Mouse (Mus musculus) frontal cortex, postnatal 10 days (tissue): ENCODE measurements around the gene Relch.
A peak's percentile ranks its signal among the peaks of the same experiment; 100 is the strongest.
"Not testable (repeated sequence)": the region's sequence is repeated elsewhere in the genome, so short reads cannot be mapped to it uniquely, and the experiment has no call there.

Experiments
- DNase-seq, 2 experiments: peaks; one replicate each; pipeline ENCODE4 v3.0.0; 2022; ENCODE audit warnings: low spot score in 2 of 2, mixed read lengths in 1 of 2

The Relch gene

DNA sequence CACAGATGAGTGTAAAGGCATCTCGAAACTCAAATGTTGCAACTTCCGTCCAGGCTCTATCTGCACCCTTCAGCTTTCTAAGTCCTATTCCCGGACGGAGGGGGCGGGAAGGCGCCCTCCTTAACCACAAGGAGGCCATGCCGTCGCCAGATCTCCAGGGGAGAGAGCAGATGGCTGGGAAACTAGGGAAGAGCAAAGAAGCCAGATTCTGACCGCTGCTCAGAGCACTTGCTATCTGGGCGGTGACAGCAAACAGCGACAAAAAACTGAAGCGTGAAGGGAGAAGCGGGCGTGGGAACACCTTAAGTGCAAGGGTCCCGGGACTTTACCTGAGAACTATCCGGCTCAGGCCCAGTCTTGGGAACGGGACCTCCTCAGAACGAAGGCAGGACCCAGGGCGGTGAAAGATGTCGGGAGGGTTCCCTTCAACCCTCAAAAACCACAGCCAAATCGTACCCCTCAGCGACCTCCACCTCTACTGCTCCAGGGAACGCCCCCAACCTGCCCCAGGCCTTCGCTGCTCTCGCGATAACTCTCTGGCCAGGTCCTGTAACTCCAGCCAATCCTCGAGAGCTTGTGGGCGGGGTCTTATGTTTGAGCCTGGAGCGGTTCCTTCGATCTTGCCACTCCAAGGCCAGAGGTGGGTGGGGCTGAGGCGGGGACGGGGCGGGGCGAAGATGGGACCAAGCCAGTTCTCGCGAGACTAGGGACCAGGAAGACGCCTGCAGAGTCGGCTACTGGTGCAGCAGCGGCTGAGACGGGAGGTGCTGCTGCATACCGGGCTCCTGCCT, at the start of gene Relch, which contains the start of gene Pign:
TSS of gene Relch (plus strand) at position 691 of the 791 bp plus-strand sequence.
TSS of gene Pign (minus strand) at position 507 of the 791 bp plus-strand sequence.
- DNase-seq, result peak; percentile 96 to 98

DNA sequence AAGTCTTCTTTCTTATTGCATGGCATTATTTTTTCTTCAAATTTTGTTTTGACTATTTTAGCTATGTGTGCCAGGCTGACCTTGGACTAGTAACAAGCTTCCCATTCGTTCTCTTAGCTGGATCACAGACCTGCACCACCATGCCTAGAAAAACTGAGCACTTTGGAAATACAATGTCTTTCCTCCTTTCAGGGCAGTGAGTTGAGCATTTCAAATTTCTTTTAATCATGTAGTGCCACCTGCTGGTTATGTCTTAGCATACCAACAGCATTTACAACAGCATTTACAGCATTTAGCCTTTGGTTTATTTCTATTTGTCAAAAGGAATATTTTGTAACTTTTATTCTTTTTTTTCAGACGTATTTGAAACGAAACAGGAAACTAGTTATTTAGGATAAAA, 33.2 kb upstream of the Relch start:
- peak in 1 of 2 experiments; percentile 10 for DNase-seq

DNA sequence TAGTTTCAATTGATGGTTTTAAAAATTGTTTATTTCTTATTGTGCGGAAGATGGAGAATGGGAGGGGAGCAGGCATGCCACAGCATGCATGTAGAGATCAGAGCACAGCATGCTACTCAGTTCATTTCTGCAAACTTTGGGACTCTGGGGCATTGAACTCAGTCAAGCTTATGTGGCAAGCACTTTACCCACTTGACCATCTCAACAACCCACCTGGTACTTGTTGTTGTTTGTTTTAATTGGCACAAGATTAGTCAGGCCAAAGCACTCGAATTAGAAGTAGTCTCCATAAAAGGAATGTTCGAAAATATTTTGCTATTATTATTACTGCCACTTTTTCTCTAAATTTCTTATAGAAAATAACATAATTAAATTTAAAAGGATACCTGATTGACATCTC, 19.6 kb upstream of the Relch start:
- DNase-seq, result no peak

DNA sequence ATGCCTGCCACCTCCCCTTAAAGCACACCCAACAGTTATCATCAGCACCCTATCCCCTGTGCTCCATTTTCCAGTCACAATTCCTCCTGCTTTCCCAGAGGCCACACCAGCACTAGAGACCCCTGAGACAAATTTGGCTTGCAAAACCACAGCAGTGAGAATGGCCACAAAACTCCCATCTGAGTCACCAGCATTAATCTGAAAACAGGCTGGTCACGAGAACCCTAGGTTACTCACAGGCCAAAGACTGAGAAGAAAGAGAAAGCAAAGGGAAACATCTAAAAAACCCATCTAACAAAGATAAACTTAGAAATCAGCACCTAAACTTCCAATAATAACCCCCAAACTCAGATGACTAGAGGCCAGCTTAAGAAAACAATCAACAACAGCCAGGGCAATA, 13.0 kb upstream of the Relch start:
- DNase-seq, result no peak

DNA sequence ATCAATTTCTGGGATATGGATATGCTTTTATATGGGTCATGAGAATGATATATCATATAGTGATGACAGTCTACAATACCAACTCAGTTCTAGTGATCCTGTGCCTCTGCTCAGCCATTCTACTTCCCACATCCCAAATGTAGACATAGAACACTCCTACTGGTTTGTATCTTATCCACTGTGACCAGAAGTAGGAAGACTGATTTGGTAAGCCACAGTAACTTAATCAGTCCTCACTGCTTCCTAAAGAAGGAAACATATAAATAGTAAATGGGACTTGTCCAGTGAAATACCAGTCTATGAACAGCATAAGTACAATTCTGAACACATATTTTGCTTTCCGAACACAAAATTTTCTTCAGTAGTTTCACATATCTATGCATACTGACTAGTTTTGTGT, 9.7 kb upstream of the Relch start:
- no peak for DNase-seq

DNA sequence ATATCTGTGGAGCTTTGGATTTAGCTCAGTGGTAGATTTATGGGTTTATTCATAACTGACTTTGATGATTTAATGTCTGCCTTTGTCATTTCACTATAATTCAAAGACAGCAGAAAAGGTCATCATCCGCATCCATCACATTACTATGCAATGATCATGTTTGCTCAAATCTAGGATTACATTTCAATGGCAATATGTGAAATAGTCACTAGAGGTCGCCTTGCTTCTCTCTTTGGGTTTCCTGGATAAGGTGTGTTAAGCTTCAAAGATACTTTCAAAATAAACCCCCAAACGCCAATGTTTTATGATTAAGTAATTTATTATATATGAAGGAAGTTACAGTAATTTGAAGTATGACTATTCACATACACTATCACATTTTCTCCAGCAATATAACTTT, 3.6 kb upstream of the Relch start:
- no peak for DNase-seq

DNA sequence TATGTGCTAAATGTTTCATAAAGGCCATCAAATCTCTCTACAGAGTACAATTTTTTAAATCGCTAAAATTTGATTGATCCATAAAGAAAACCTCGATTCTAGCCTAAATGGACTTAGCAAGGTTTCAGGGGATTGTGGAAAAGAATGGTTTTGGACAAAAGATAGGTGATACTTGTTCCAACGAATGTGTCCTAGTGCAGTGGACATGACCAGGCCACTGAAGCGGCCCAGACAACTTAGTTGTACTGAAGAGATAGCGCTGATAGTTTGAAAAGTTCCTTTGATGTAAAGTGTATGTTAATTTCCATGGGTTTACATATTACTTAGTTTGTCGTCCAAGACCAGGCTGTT, 866 bp upstream of the Relch start:
- DNase-seq, result no peak

DNA sequence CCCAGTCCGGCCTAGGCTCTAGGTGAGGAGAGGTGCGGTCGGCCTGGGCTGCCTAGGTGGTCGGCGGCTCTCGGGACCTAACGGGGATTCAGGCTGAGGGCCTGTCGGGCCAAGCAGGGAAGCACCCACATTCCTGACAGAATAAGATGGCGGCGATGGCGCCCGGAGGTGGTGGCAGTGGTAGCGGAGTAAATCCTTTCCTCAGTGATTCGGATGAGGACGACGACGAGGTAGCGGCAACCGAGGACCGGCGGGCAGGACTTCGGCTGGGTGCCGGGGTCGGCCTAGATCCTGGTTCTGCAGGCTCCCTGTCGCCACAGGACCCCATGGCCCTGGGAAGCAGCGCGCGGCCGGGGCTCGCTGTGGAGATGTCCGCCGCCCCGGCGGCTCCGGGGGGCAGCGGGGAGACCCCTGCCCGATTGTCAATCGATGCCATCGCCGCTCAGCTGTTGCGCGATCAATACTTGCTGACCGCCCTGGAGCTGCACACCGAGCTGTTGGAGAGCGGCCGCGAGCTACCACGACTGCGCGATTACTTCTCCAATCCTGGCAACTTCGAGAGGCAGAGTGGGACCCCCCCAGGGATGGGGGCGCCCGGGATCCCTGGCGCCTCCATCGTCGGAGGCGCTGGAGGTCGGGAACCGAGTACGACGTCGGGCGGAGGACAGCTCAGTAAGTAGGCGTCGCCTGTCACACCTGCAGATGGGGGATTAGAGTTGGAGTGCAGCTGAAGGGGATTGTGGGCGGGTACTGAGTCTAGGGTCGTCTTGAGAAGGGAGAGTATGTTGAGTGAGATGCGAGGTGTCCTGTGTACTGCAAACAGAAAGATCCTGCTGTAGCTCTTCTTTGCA, 526 bp downstream of the Relch start:
- DNase-seq, result peak; percentile 35 to 45

DNA sequence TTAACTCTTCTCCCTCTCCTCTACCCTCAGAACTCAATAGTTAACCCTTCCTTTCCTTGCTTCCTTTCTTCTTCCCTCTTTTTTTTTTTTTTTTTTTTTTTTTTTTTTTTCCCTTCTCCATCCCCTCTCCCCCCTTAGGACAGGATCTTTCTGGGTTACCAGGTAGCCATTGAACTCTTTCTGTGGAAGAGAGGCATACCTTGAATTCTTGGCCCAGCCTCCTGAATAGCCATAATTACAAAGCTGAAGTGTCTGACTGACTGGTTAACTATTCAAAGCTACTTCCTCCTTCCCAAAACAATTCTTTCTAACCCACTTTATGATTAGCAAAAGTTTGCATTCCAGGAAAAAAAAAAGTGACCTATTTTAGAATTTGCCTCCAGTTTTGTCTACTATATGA, 6.0 kb downstream of the Relch start:
- DNase-seq, result no peak

DNA sequence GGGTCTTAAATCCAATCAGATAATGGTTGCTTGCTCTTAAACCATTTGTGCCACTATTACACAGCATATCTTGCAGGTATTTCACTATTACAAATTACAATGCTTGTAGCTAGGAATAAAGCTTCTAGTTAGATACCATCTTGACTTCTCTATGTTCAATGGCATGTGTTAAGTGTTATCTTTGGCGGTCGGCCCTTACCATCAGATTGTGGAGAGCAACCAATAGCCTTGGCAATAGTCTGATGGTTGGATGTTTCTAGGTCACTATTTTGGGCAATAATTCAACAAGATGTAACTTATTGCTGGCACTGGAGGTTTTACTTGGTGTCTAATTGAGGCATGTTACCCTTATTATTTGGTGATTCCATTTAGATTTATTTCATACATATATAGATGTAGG, 11.1 kb downstream of the Relch start:
- no peak for DNase-seq

DNA sequence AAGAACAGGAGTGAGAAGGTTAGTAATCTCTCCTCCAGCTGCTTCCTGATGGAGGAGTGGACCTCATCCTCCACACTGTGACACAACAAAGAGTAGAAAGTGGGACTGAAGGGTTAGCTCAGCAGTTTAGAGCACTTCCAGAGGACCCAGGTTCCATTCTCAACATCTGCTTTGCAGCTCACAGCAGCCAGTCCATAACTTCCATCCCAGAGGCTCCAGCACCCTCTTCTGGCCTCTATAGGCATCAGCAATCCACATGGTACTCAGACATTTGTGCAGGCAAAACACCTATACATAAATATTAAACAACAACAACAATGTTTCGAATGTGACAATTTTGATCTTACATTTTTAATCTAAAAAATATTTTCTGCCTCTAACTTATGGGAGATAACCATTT, 16.9 kb downstream of the Relch start:
- no peak for DNase-seq

DNA sequence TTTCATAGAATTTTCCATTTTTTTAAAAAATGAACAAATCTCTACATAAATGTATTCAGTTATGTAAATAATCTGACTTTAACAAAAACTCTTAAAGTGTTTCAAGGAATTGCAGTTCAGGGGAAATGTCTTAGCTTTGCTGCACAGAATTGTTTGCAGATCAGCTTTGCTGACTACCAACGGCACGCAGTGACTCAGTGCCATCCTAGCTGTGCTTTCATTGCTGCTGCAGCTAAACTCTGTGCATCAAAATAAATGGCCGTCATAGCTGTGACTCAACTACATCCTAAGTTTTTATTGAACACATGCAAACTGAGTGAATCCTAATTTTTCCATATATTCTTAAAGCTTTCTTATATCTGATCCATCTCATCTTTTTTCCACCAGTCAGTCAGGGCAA, 21.8 kb downstream of the Relch start:
- DNase-seq, result no peak

DNA sequence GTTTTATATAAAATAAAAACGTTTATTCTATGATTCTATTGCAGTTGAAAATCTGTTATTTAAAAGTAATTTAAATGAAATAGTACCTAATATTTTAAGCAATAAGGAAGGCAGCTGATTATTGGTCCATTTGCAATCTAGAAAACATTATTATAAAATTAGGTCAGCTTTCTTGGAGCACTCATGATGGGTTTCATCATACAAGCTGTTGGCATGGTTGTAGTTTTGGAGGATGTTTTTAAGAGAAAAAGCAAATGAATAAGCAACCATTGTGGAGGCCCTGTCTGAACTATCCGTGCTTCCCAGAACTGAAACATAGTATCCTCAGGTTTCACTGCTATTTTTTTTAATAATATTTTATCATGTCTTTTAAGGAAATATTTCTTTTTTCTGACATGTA, 31.9 kb downstream of the Relch start:
- no peak for DNase-seq

DNA sequence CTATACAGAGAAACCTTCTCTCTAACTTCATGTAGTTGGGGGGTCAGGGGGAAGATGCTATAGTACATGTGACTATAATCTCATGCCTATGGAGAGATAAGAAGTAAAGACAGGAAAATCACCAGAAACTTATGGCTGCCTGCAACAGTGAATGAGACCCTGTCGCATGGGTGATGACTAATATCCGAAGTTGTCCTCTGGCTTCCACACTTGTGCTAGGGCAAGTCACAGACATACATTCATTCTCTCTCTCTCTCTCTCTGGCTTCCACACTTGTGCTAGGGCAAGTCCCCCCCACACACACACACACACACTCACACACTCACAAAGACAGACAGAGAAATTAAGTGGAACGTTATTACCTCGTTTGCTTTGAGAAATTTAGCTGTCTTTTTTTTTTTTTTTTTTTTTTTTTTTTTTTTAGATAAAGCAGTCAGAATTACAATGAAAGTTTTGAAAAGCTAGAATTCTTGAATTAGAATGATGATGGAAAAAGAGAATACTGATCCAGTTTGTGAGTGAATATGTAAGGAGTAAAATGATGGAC, 37.4 kb downstream of the Relch start:
- no peak for DNase-seq

DNA sequence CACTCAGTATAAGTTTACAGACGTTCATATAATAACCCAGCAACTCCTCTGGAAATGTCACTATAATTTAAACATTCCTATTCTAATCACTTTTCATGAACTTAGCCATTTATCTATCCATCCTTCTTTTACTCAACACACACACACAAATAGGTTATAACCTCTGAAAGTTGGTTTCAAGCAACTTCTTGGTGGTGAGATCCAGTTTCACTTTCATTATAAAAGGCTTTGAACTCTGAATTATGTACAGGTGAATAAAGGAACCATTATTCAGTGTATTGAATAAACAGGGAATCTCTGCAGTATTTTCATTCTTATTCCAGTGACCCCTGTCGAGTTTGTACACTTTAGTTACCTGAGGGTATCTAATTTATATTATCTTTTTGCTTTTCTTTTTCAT, 45.8 kb downstream of the Relch start:
- no peak for DNase-seq

DNA sequence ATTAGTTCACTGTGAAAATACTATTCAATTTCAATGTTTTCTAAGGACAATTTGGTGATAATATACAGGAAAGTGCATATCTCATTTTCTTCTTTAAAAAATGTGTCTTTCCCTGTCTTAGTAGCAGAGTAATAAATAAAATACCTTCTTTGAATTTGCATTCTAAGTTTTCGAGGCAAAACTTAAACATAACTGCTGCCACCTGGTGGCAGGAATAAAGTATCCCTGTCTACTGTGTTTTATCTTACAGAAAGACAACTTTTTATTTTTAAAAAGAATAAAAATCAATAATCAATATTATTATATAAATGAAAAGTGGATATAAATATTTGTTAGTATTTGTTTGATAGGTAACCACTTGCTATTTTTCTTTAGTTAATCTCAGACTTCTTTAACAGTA, 47.6 kb downstream of the Relch start:
- no peak for DNase-seq

DNA sequence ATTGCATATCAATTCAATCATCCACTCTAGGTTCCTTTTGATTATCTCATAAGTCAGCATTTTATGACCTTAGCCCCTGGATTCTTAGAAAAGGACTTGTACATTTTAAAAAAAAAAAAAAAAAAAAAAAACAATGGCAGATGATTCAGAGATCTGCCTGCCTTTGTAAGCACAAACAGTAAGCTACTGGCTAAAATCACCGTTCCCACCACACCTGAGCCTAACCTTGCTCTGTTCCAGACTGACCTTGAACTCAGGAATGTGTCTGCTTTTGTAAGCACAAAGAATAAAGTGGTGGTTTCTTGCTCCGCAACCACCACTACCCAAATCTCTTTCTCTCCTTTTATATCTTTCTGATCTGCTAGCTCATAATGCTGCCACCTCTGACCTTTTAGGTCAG, 49.2 kb downstream of the Relch start:
- no peak for DNase-seq

DNA sequence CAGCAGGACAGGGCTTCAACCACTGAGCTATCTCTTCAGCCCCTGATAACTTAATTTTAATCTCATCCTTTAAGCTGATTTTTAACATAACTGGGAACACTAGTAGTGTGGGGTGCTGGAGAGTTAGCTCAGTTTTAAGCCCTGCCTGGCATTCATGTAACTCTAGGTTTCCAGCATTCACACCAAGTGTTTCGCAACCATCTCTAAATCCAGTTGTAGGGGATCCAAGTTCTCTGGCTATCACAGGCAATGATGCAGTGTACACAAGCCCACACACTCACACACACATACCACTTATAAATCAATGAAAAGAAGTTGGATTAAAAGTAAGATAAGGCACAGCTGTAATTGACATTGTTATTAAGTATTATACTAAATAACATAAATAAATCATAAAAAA, 54.7 kb downstream of the Relch start:
- DNase-seq, result no peak

DNA sequence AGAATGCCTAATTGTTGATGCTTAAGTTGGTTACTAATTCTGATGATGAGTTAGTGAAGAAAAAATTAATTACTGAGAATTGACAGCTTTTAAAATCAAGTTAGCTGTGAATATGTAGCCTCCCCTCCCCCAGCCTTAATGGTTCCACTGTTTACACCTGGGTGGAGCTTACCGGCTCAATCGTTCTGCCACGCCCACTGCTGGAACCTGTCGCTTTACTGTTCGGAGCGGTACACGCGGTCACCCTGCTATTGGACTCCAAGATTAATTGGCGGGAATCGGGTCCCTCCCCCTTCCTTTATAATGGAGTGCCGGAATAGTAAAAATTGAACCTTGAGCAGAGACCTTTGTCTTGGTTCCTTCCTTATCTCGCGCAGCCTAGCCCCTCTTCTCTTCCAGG, 65.6 kb downstream of the Relch start:
- not testable (repeated sequence) for DNase-seq

DNA sequence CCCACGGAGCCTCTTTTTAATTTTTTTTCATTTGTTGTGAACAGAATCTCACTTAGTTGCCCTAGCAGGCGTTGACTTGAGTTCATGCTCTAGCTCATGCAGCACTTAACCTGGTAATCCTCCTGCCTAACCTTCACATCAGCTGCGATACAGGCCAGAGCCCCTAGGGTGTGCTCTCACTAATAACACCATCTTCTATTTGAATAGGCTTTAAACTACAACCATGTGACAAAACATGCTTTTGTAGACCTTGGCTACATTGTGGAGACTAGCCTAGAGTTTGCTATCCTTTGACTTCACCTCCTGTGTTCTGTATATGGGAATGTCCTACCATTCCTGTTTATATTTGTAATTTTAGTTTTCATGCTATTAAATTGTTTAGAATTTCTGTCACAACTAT, 71.7 kb downstream of the Relch start:
- DNase-seq, result no peak

DNA sequence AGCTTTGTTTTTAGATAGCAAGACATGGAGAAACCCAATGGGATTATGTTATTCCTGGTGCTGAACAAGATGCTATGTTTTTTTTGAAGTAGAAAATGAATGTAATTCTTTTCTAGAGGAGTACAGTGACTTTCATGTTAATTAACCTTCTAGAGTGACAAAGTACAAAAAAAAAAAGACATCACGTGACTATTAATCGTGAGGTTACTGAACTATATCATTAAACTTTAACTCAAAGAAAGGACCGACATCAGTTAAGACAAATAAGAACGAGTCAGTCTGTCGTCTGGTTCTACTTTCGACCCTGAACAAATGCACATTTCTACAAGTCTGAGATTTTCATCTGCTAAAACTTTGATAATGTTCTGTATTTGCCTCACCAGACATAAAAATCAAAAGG, 74.7 kb downstream of the Relch start:
- DNase-seq, result no peak

DNA sequence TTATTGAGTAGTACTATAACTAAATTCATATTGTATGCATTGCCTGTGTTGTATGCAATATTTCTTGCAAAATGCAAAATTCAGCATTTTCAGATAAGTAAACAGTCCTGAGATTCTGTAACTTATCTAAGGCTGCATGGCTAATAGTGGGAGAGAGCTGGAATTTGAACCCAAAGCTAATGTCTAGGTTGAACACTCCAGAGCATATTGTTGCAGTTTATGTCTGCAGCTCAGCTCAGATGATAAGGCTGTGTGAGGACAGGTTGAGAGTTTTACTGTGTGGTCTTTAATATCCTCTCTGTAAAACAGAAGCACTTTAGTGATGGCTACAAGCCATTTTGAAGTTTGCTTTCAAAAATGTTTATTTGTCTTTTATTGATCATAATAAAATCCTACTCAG, 75.8 kb downstream of the Relch start:
- DNase-seq, result no peak

DNA sequence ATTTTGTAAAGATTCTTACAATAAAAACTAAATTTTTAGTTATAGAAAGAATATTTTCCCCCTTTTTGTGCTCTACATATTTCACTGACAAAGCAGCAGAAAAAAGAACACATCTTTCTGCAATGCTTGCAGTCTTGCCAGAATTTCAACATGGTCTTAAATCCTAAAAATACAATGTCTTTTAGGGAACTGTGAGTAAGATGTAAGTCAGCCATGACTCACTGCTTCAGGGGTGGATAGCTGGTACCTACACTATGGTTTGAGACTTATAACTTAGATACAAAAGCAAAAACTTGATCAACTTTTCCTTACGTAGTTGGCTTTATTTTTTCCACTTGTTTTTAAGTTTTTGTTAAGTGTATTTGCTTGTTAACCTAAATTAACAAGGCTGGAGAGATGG, 78.8 kb downstream of the Relch start:
- no peak for DNase-seq
